Mouse (Mus musculus) myocyte (in vitro differentiated cells): ENCODE data around the gene Itpr2. TPM values are rescaled to one million over a fixed set of nuclear protein-coding genes. Genes with fewer than 3 reads are reported as not detected.

Experiments
- H3K27me3 ChIP-seq: one replicate; pipeline ENCODE4 v1.6.1; 2011; ENCODE audit not compliant: control insufficient read depth, insufficient read depth, insufficient read length
- H3K36me3 ChIP-seq: one replicate; pipeline ENCODE4 v1.6.1; 2011; ENCODE audit not compliant: control insufficient read depth, insufficient read depth
- H3K4me2 ChIP-seq: one replicate; pipeline ENCODE4 v1.6.1; 2011; ENCODE audit warnings: low read depth, control low read depth
- H3K4me3 ChIP-seq: one replicate; pipeline ENCODE4 v1.5.1; 2011; ENCODE audit warnings: mild to moderate bottlenecking, control low read depth, moderate library complexity
- H3K79me2 ChIP-seq: one replicate; pipeline ENCODE4 v1.6.1; 2011; ENCODE audit not compliant: control insufficient read depth, insufficient read depth
- H3ac ChIP-seq: one replicate; pipeline ENCODE4 v1.6.1; 2011; ENCODE audit not compliant: control insufficient read depth, insufficient read length
- CEBPB ChIP-seq: IDR thresholded peaks from 2 replicates; pipeline ENCODE4 v1.6.1; 2011; ENCODE audit warnings: mild to moderate bottlenecking, moderate library complexity; ENCODE audit not compliant: poor library complexity, insufficient read depth, severe bottlenecking
- E2F4 ChIP-seq: IDR thresholded peaks from one replicate; pipeline ENCODE4 v1.6.1; 2011; ENCODE audit warnings: mild to moderate bottlenecking, control low read depth, moderate library complexity; ENCODE audit not compliant: insufficient read depth
- MAX ChIP-seq: IDR thresholded peaks from one replicate; pipeline ENCODE4 v1.6.1; 2011; ENCODE audit warnings: low read depth, mild to moderate bottlenecking, control low read depth
- MYOD1 ChIP-seq, 3 experiments: IDR thresholded peaks; one replicate each; pipeline ENCODE4 v1.6.1; 2011; ENCODE audit warnings: control low read depth in 2 of 3, low read depth in 2 of 3, mild to moderate bottlenecking in 2 of 3, moderate library complexity in 1 of 3; ENCODE audit not compliant: insufficient read length in 2 of 3, control insufficient read depth in 1 of 3
- MYOG ChIP-seq, 3 experiments: IDR thresholded peaks; one replicate each; pipeline ENCODE4 v1.6.1; 2011; ENCODE audit warnings: control low read depth in 2 of 3, low read depth in 2 of 3, mild to moderate bottlenecking in 2 of 3; ENCODE audit not compliant: insufficient read length in 2 of 3, control insufficient read depth in 1 of 3, insufficient read depth in 1 of 3
- POLR2A ChIP-seq: IDR thresholded peaks from one replicate; pipeline ENCODE4 v1.6.1; 2011; ENCODE audit warnings: low read depth, mild to moderate bottlenecking, control low read depth, moderate library complexity; ENCODE audit not compliant: insufficient read length
- POLR2AphosphoS2 ChIP-seq: IDR thresholded peaks from one replicate; pipeline ENCODE4 v1.6.1; 2011; ENCODE audit warnings: low read depth, control low read depth; ENCODE audit not compliant: insufficient read length
- REST ChIP-seq: IDR thresholded peaks from one replicate; pipeline ENCODE4 v1.6.1; 2011; ENCODE audit warnings: mild to moderate bottlenecking, control low read depth, moderate library complexity; ENCODE audit not compliant: insufficient read depth, insufficient read length
- SRF ChIP-seq: IDR thresholded peaks from one replicate; pipeline ENCODE4 v1.6.1; 2011; ENCODE audit warnings: low read depth; ENCODE audit not compliant: control insufficient read depth, insufficient read length
- TCF12 ChIP-seq: IDR thresholded peaks from one replicate; pipeline ENCODE4 v1.6.1; 2011; ENCODE audit warnings: mild to moderate bottlenecking, control low read depth; ENCODE audit not compliant: poor library complexity, insufficient read depth, severe bottlenecking
- TCF3 ChIP-seq: IDR thresholded peaks from one replicate; pipeline ENCODE4 v1.6.1; 2011; ENCODE audit warnings: low read depth, control low read depth; ENCODE audit not compliant: insufficient read length
- USF1 ChIP-seq: IDR thresholded peaks from one replicate; pipeline ENCODE4 v1.6.1; 2011; ENCODE audit warnings: low read depth, mild to moderate bottlenecking, control low read depth, moderate library complexity
- polyA plus RNA-seq: library from polyadenylated mRNA; unstranded; fragments of >200 nt; fragmentation: generic; extraction: Trizol; gene quantifications from one replicate; pipeline ENCODE4 v1.2.1, GENCODE M21; 2012; ENCODE audit warnings: missing spikeins

Gene Itpr2
- polyA plus RNA-seq, 1 experiment: 4.7 TPM

- TF ChIP-seq SRF (no peak), POLR2A (no peak), REST (no peak), MYOG (IDR thresholded peaks at IDR 0.05; ENCODE audit: control insufficient read depth in 1 of 3, insufficient read depth in 1 of 3, insufficient read length in 2 of 3, low read depth in 2 of 3) (no peak), TCF3 (no peak), CEBPB (no peak), MYOD1 (IDR thresholded peaks at IDR 0.05; ENCODE audit: control insufficient read depth in 1 of 3, insufficient read length in 2 of 3, low read depth in 2 of 3) (no peak), MAX (no peak), TCF12 (no peak)
- H3K79me2 ChIP-seq: no peaks in the 10 kb centered on the region
- H3K4me2 ChIP-seq: no peak overlapping the region
- H3K27me3 ChIP-seq: no peaks in the 10 kb centered on the region
- no peak overlapping the region for H3K4me3 ChIP-seq
- H3K36me3 ChIP-seq: no peaks in the 10 kb centered on the region
- no peak overlapping the region for H3ac ChIP-seq
Observed at GRCm38 (mm10) chr6:146302101-146302500, 199.9 kb downstream of the Itpr2 start.

- Histone ChIP-seq H3K27me3 (no peaks in the 10 kb centered on the region), H3K79me2 (no peaks in the 10 kb centered on the region), H3K4me2 (no peak overlapping the region), H3K4me3 (no peak overlapping the region), H3K36me3 (no peaks in the 10 kb centered on the region), H3ac (no peak overlapping the region)
- TF ChIP-seq MYOD1 (IDR thresholded peaks at IDR 0.05; ENCODE audit: control insufficient read depth in 1 of 3, insufficient read length in 2 of 3, low read depth in 2 of 3) (no peak), MYOG (IDR thresholded peaks at IDR 0.05; ENCODE audit: control insufficient read depth in 1 of 3, insufficient read depth in 1 of 3, insufficient read length in 2 of 3, low read depth in 2 of 3) (no peak), CEBPB (no peak), MAX (no peak), REST (no peak), POLR2AphosphoS2 (no peak), POLR2A (no peak), TCF3 (no peak), TCF12 (no peak), USF1 (no peak), E2F4 (no peak), SRF (no peak)
Observed at GRCm38 (mm10) chr6:146300961-146301360, 201.1 kb downstream of the Itpr2 start.

- no peak overlapping the region for H3K4me3 ChIP-seq
- no peak overlapping the region for H3ac ChIP-seq
- H3K36me3 ChIP-seq: no peaks in the 10 kb centered on the region
- no peak overlapping the region for H3K4me2 ChIP-seq
- no peak for TF ChIP-seq POLR2A
- no peak for TF ChIP-seq MYOG (IDR thresholded peaks at IDR 0.05; ENCODE audit: control insufficient read depth in 1 of 3, insufficient read depth in 1 of 3, insufficient read length in 2 of 3, low read depth in 2 of 3)
- no peak for TF ChIP-seq TCF12
- TF ChIP-seq POLR2AphosphoS2: no peak
- no peak for TF ChIP-seq E2F4
- no peak for TF ChIP-seq MYOD1 (IDR thresholded peaks at IDR 0.05; ENCODE audit: control insufficient read depth in 1 of 3, insufficient read length in 2 of 3, low read depth in 2 of 3)
- no peaks in the 10 kb centered on the region for H3K27me3 ChIP-seq
- H3K79me2 ChIP-seq: no peaks in the 10 kb centered on the region
Observed at GRCm38 (mm10) chr6:146298712-146299111, 203.3 kb downstream of the Itpr2 start.

- TF ChIP-seq POLR2A (no peak), MAX (no peak), MYOD1 (IDR thresholded peaks at IDR 0.05; ENCODE audit: control insufficient read depth in 1 of 3, insufficient read length in 2 of 3, low read depth in 2 of 3) (no peak), SRF (no peak), E2F4 (no peak), TCF3 (no peak), USF1 (no peak), POLR2AphosphoS2 (no peak), TCF12 (no peak), CEBPB (no peak)
- H3K36me3 ChIP-seq: no peaks in the 10 kb centered on the region
- H3K79me2 ChIP-seq: no peaks in the 10 kb centered on the region
- H3ac ChIP-seq: no peak overlapping the region
- no peak overlapping the region for H3K4me3 ChIP-seq
- no peaks in the 10 kb centered on the region for H3K27me3 ChIP-seq
- H3K4me2 ChIP-seq: no peak overlapping the region
Observed at GRCm38 (mm10) chr6:146291036-146291435, 211.0 kb downstream of the Itpr2 start.

GRCm38 (mm10) chr6:146289801-146290200 is 212.2 kb downstream of the Itpr2 start:
- Histone ChIP-seq H3K4me3 (no peak overlapping the region), H3ac (no peak overlapping the region), H3K79me2 (no peaks in the 10 kb centered on the region), H3K27me3 (no peaks in the 10 kb centered on the region), H3K4me2 (no peak overlapping the region), H3K36me3 (no peaks in the 10 kb centered on the region)
- no peak for TF ChIP-seq MYOG (IDR thresholded peaks at IDR 0.05; ENCODE audit: control insufficient read depth in 1 of 3, insufficient read depth in 1 of 3, insufficient read length in 2 of 3, low read depth in 2 of 3)
- TF ChIP-seq TCF12: no peak
- no peak for TF ChIP-seq REST
- no peak for TF ChIP-seq SRF
- TF ChIP-seq USF1: no peak
- no peak for TF ChIP-seq E2F4
- no peak for TF ChIP-seq MAX
- no peak for TF ChIP-seq MYOD1 (IDR thresholded peaks at IDR 0.05; ENCODE audit: control insufficient read depth in 1 of 3, insufficient read length in 2 of 3, low read depth in 2 of 3)
- TF ChIP-seq POLR2AphosphoS2: no peak
- no peak for TF ChIP-seq POLR2A
- TF ChIP-seq TCF3: no peak
- TF ChIP-seq CEBPB: no peak
